Comparison of ENCODE assay signal across 19 mouse cellular contexts in the genomic region with DNA sequence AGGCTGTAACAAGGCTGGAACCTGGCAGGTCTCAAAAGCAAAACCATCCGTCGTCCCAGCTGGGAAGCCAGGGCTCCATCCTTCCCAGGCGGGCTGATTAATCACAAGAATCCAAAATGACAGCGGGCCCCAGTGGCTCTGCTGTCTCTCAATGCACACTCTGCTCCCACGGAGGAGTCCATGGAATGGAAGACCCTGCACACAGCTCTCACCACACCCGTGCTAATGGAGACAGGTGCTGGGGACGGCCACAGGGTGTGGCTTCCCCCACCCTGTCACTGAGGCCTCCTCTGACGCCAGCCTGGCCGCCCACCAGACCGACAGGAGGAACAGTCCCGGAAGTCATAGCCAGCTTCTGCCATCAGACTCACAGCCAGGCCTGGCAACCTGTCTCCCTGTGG. TPM values are rescaled to one million over a fixed set of nuclear protein-coding genes. Genes with fewer than 3 reads are reported as not detected.
DNase-seq lines count a peak whose midpoint lies in the region; ATAC-seq lines count a peak whose summit lies in the region.
"Had no signal": no experiment of that assay in that cellular context is flagged by ENCODE, and none has a peak within 500 bp of the region (broad histone marks: within the 10 kb centered on the region; RNA-seq: fewer than 3 reads in every experiment).

No protein-coding gene starts in this region.

- no peak overlapping the region for H3K9ac ChIP-seq in forebrain, embryonic 13.5 days
- H3K9ac ChIP-seq: embryonic facial prominence, embryonic 13.5 days; heart, embryonic 15.5 days; kidney, embryonic 15.5 days; limb, embryonic 13.5 days; liver, embryonic 15.5 days had no signal

- no peaks in the 10 kb centered on the region for H3K36me3 ChIP-seq in forebrain, embryonic 13.5 days (ENCODE audit: poor library complexity, severe bottlenecking)
- H3K36me3 ChIP-seq: embryonic facial prominence, embryonic 13.5 days; heart, embryonic 15.5 days; kidney, embryonic 15.5 days; limb, embryonic 13.5 days; liver, embryonic 15.5 days had no signal

- peak; percentile 41 for ATAC-seq in frontal cortex, adult (ENCODE audit: low TSS enrichment)
- ATAC-seq in forebrain, embryonic 13.5 days: no peak

- H3K4me1 ChIP-seq in forebrain, embryonic 13.5 days: no peaks in the 10 kb centered on the region
- H3K4me1 ChIP-seq: embryonic facial prominence, embryonic 13.5 days; heart, embryonic 15.5 days; kidney, embryonic 15.5 days; limb, embryonic 13.5 days; liver, embryonic 15.5 days had no signal

- no peak overlapping the region for H3K27ac ChIP-seq in forebrain, embryonic 13.5 days
- H3K27ac ChIP-seq: embryonic facial prominence, embryonic 13.5 days; heart, embryonic 15.5 days; kidney, embryonic 15.5 days; limb, embryonic 13.5 days; liver, embryonic 15.5 days had no signal

- no peak overlapping the region for H3K4me3 ChIP-seq in forebrain, embryonic 13.5 days
- H3K4me3 ChIP-seq: embryonic facial prominence, embryonic 13.5 days; heart, embryonic 15.5 days; kidney, embryonic 15.5 days; limb, embryonic 13.5 days; liver, embryonic 15.5 days had no signal

- H3K9me3 ChIP-seq in forebrain, embryonic 13.5 days (replicated peaks): no peaks in the 10 kb centered on the region
- H3K9me3 ChIP-seq: embryonic facial prominence, embryonic 13.5 days; heart, embryonic 15.5 days; kidney, embryonic 15.5 days; limb, embryonic 13.5 days; liver, embryonic 15.5 days had no signal

- H3K4me2 ChIP-seq in forebrain, embryonic 13.5 days: no peak overlapping the region
- H3K4me2 ChIP-seq: embryonic facial prominence, embryonic 13.5 days; heart, embryonic 15.5 days; kidney, embryonic 15.5 days; limb, embryonic 13.5 days; liver, embryonic 15.5 days; midbrain, embryonic 11.5 days had no signal

- DNase-seq in frontal cortex, postnatal 36 days (ENCODE audit: low spot score in 2 of 2): no peak
- peak; percentile 51 for DNase-seq in right cerebral cortex, adult 18-20 months
- no peak for DNase-seq in right cerebral cortex, postnatal 4 days
- DNase-seq in cerebellum, postnatal 10 days: peak; percentile 89 to 92
- DNase-seq in layer of hippocampus, postnatal 10 days (ENCODE audit: low spot score in 2 of 2): peak; percentile 66 to 69
- DNase-seq in lung, adult 18-20 months: no peak
- DNase-seq: adrenal gland, postnatal 36 days; heart, adult 11 months; lung, postnatal 36 days; retina, postnatal 1 day had no signal

- H3K27me3 ChIP-seq in forebrain, embryonic 13.5 days: no peaks in the 10 kb centered on the region
- H3K27me3 ChIP-seq: embryonic facial prominence, embryonic 13.5 days; heart, embryonic 15.5 days; kidney, embryonic 15.5 days; liver, embryonic 15.5 days had no signal

- WGBS in forebrain, embryonic 13.5 days: 81% methylated on average over 11 of the region's 11 CpGs

RNA-seq across cellular contexts. Expression of a gene that starts 15.0 kb away (rescaled TPM):
- 100 to 1,000 TPM; 184 to 203 TPM for total RNA-seq in layer of hippocampus, postnatal 10 days (2021)
- 0.88 and 1.5 TPM in 2 replicates for polyA plus RNA-seq in forebrain, embryonic 13.5 days (2015; fragmentation: Nextera tagmentation; extraction: Ambion mirVana)
- total RNA-seq: CH12.LX had no signal

Comparison
In these comparisons a context has a peak if more than half of its experiments do, and no peak if none do; other contexts are left out.
1. DNase-seq: peak in right cerebral cortex, adult 18-20 months (single experiment), cerebellum, postnatal 10 days (2 of 2) and layer of hippocampus, postnatal 10 days (2 of 2); none in frontal cortex, postnatal 36 days (0 of 2), right cerebral cortex, postnatal 4 days (single experiment) and lung, adult 18-20 months (0 of 2).